Mouse (Mus musculus) forebrain, embryonic 16.5 days (tissue): Measurements from ENCODE around the gene Enpp1. TPM values are rescaled to one million over a fixed set of nuclear protein-coding genes. Genes with fewer than 3 reads are reported as not detected.

Source experiments
- ATAC-seq: fragments of 200-750 bp; cut with Nextera tagmentation; 2 replicates; pipeline ENCODE4 v1.8.0; 2017; ENCODE audit warnings: mild to moderate bottlenecking, moderate library complexity
- H3K27ac ChIP-seq: fragments of 300-500 bp; sonication (generic); 2 replicates; pipeline ENCODE4 v1.5.1; 2014; ENCODE audit warnings: low read length, control low read depth
- H3K27me3 ChIP-seq: fragments of 300-500 bp; sonication (generic); replicated peaks from 2 replicates; pipeline ENCODE4 v1.6.1; 2014; ENCODE audit warnings: low read length; ENCODE audit not compliant: control insufficient read depth, insufficient read depth
- H3K36me3 ChIP-seq: fragments of 300-500 bp; sonication (generic); 2 replicates; pipeline ENCODE4 v1.6.1; 2014; ENCODE audit not compliant: control insufficient read depth, insufficient read depth
- H3K4me1 ChIP-seq: fragments of 300-500 bp; sonication (generic); replicated peaks from 2 replicates; pipeline ENCODE4 v1.6.1; 2014; ENCODE audit warnings: low read length; ENCODE audit not compliant: control insufficient read depth, insufficient read depth
- H3K4me2 ChIP-seq: fragments of 300-500 bp; sonication (generic); 2 replicates; pipeline ENCODE4 v1.6.1; 2014; ENCODE audit warnings: mild to moderate bottlenecking, low read length, control low read depth
- H3K4me3 ChIP-seq: fragments of 300-500 bp; sonication (generic); replicated peaks from 2 replicates; pipeline ENCODE4 v1.5.1; 2014; ENCODE audit warnings: mild to moderate bottlenecking, low read length, control low read depth
- H3K9ac ChIP-seq: fragments of 300-500 bp; sonication (generic); replicated peaks from 2 replicates; pipeline ENCODE4 v1.6.1; 2014; ENCODE audit warnings: low read depth, low read length, control low read depth
- H3K9me3 ChIP-seq: fragments of 300-500 bp; sonication (generic); 2 replicates; pipeline ENCODE4 v1.6.1; 2016; ENCODE audit warnings: low read length; ENCODE audit not compliant: control insufficient read depth
- WGBS: fragments of 180-500 bp; shearing (Covaris S2); extraction: QIAGEN DNeasy Blood & Tissue Kit; methylation state at CpG from one replicate; pipeline ENCODE4 v1.1.7; 2014; 5-methylcytosine and 5-hydroxymethylcytosine counted together
- polyA plus RNA-seq: library from polyadenylated mRNA; unstranded; fragments of >200 nt; fragmentation: Nextera tagmentation; extraction: Ambion mirVana; gene quantifications from 2 replicates; pipeline ENCODE4 v1.2.1, GENCODE M21; 2015

Enpp1 gene
- polyA plus RNA-seq, 1 experiment from 2014 or later, result 0.99 TPM

- no peaks in the 10 kb centered on the region for H3K4me1 ChIP-seq
- no peak overlapping the region for H3K9ac ChIP-seq
- no peaks in the 10 kb centered on the region for H3K9me3 ChIP-seq
- WGBS, result 81% methylated on average over 7 of the region's 7 CpGs
- no peak overlapping the region for H3K4me3 ChIP-seq
- H3K36me3 ChIP-seq, result no peaks in the 10 kb centered on the region
- no peak overlapping the region for H3K27ac ChIP-seq
- no peaks in the 10 kb centered on the region for H3K27me3 ChIP-seq
- no peak for ATAC-seq
- H3K4me2 ChIP-seq, result no peak overlapping the region
Observed at GRCm38 (mm10) chr10:24682518-24683104, 29.3 kb downstream of the Enpp1 start.

- no peak overlapping the region for H3K9ac ChIP-seq
- H3K27me3 ChIP-seq, result no peaks in the 10 kb centered on the region
- H3K4me3 ChIP-seq, result no peak overlapping the region
- no peak for ATAC-seq
- no peak overlapping the region for H3K27ac ChIP-seq
- no peaks in the 10 kb centered on the region for H3K36me3 ChIP-seq
- H3K4me1 ChIP-seq, result no peaks in the 10 kb centered on the region
- 93% methylated on average over 18 of the region's 18 CpGs for WGBS
- no peaks in the 10 kb centered on the region for H3K9me3 ChIP-seq
- no peak overlapping the region for H3K4me2 ChIP-seq
Observed at GRCm38 (mm10) chr10:24677681-24678080, 34.3 kb downstream of the Enpp1 start.

GRCm38 (mm10) chr10:24674261-24674660, 37.7 kb downstream of the Enpp1 start:
- H3K4me2 ChIP-seq, result no peak overlapping the region
- 96% methylated on average over 6 of the region's 6 CpGs for WGBS
- no peak overlapping the region for H3K27ac ChIP-seq
- no peak overlapping the region for H3K4me3 ChIP-seq
- no peak for ATAC-seq
- H3K9ac ChIP-seq, result no peak overlapping the region
- no peaks in the 10 kb centered on the region for H3K36me3 ChIP-seq
- H3K9me3 ChIP-seq, result no peaks in the 10 kb centered on the region
- H3K27me3 ChIP-seq, result no peaks in the 10 kb centered on the region
- no peaks in the 10 kb centered on the region for H3K4me1 ChIP-seq

GRCm38 (mm10) chr10:24672948-24673347, 39.0 kb downstream of the Enpp1 start:
- Histone ChIP-seq H3K4me1 (no peaks in the 10 kb centered on the region), H3K27ac (no peak overlapping the region), H3K9ac (no peak overlapping the region), H3K4me2 (no peak overlapping the region), H3K9me3 (no peaks in the 10 kb centered on the region), H3K4me3 (no peak overlapping the region), H3K36me3 (no peaks in the 10 kb centered on the region), H3K27me3 (no peaks in the 10 kb centered on the region)
- ATAC-seq, result no peak
- 97% methylated on average over 2 of the region's 2 CpGs for WGBS

GRCm38 (mm10) chr10:24670548-24670947, 41.4 kb downstream of the Enpp1 start:
- H3K9ac ChIP-seq, result no peak overlapping the region
- no peaks in the 10 kb centered on the region for H3K9me3 ChIP-seq
- H3K4me3 ChIP-seq, result no peak overlapping the region
- no peak overlapping the region for H3K4me2 ChIP-seq
- H3K4me1 ChIP-seq, result no peaks in the 10 kb centered on the region
- no peaks in the 10 kb centered on the region for H3K36me3 ChIP-seq
- 91% methylated on average over 6 of the region's 6 CpGs for WGBS
- no peaks in the 10 kb centered on the region for H3K27me3 ChIP-seq
- ATAC-seq, result no peak
- H3K27ac ChIP-seq, result no peak overlapping the region

- Histone ChIP-seq H3K27me3 (no peaks in the 10 kb centered on the region), H3K36me3 (no peaks in the 10 kb centered on the region), H3K9me3 (no peaks in the 10 kb centered on the region), H3K27ac (no peak overlapping the region), H3K4me1 (no peaks in the 10 kb centered on the region), H3K4me3 (no peak overlapping the region), H3K9ac (no peak overlapping the region), H3K4me2 (no peak overlapping the region)
- ATAC-seq, result no peak
- WGBS, result 92% methylated on average over 11 of the region's 11 CpGs
Observed at GRCm38 (mm10) chr10:24650990-24651569, 60.9 kb downstream of the Enpp1 start.

GRCm38 (mm10) chr10:24647996-24648738, 63.8 kb downstream of the Enpp1 start:
- Histone ChIP-seq H3K9ac (no peak overlapping the region), H3K36me3 (no peaks in the 10 kb centered on the region), H3K27ac (no peak overlapping the region), H3K9me3 (no peaks in the 10 kb centered on the region), H3K4me2 (no peak overlapping the region), H3K4me1 (no peaks in the 10 kb centered on the region), H3K27me3 (no peaks in the 10 kb centered on the region), H3K4me3 (no peak overlapping the region)
- 88% methylated on average over 6 of the region's 6 CpGs for WGBS
- ATAC-seq, result no peak

- no peak overlapping the region for H3K9ac ChIP-seq
- WGBS, result 93% methylated on average over 8 of the region's 8 CpGs
Observed at GRCm38 (mm10) chr10:24645169-24645568, 66.8 kb downstream of the Enpp1 start.

GRCm38 (mm10) chr10:24642796-24643580, 69.0 kb downstream of the Enpp1 start:
- 87% methylated on average over 11 of the region's 11 CpGs for WGBS
- no peaks in the 10 kb centered on the region for H3K4me1 ChIP-seq
- no peak overlapping the region for H3K9ac ChIP-seq
- H3K27ac ChIP-seq, result no peak overlapping the region
- no peak overlapping the region for H3K4me2 ChIP-seq
- H3K36me3 ChIP-seq, result no peaks in the 10 kb centered on the region
- no peak for ATAC-seq
- no peaks in the 10 kb centered on the region for H3K9me3 ChIP-seq
- H3K4me3 ChIP-seq, result no peak overlapping the region
- H3K27me3 ChIP-seq, result no peaks in the 10 kb centered on the region

More at GRCm38 (mm10) chr10:24645169-24645568, 66.8 kb downstream of the Enpp1 start:
- H3K4me1 ChIP-seq, result no peaks in the 10 kb centered on the region
- ATAC-seq, result no peak
- no peak overlapping the region for H3K4me2 ChIP-seq
- no peaks in the 10 kb centered on the region for H3K9me3 ChIP-seq
- no peaks in the 10 kb centered on the region for H3K27me3 ChIP-seq
- H3K27ac ChIP-seq, result no peak overlapping the region
- no peaks in the 10 kb centered on the region for H3K36me3 ChIP-seq
- no peak overlapping the region for H3K4me3 ChIP-seq
